Mouse (Mus musculus): Measurements from ENCODE around the gene Olfr1535. TPM values are rescaled to one million over a fixed set of nuclear protein-coding genes. Genes with fewer than 3 reads are reported as not detected.

The Olfr1535 gene
- total RNA-seq (2021): not detected

DNA sequence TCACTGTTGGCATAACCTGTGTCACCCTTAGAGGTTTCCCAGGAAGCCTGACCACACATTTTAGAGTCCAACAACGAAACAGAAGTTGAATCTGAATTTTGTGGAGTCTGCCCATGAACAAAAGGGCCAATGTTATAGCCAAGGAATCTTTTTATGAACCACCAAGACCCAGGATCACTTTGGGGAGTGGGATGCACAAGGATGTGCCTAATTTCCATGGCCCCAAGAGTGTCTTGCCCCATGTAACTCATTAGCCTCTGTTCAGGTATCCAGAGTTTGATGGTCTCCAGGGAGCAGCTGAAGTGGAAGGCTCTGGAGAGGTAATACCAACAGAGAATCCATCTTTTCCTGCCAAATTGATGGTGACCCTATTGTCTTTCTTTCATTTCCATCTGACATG is at the start of gene Olfr1535:
Olfr1535 (minus strand) TSS at position 101 of the 400 bp plus-strand sequence.
- no peak for DNase-seq

DNA sequence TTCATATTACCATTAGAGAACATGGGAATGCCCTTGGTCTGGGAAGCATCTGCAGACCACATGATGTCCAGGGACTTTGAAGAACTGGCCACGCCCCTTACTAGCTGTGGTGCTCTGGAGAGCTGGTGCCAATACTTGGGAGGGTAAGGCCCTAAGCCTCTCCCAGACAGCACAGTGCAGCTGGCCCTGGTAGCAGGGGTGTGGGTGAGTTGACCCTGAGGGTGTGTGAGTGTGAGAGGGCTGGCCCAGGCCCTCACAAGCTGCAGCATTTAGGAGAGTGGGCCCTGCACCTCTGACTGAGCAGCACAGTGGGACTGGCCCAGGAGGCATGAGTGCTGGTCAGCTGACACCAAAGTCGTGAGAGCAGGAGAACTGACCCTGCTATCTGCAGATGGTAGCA is 31.9 kb upstream of the Olfr1535 start:
- DNase-seq: no peak

DNA sequence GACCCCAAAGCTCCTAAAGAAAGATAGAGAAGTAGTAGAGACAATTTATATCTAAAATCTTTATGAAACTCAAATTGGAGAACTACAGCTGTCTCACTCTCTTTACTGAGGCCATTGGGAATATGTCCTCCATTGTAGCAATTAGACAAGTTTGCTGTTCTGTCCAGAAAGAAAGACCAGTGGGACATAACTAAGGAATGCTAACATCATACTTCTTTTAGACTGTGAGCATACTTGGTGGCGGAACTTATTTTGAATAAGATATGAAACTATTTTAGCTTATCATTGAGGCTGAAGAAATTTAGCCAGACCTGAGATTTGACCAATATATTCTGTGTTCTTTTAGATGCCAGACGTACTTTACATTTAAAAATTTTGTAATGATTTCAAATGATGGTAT is 22.0 kb upstream of the Olfr1535 start, which contains the start of gene Olfr1364:
Olfr1364 (minus strand) TSS at position 101 of the 400 bp plus-strand sequence.
- DNase-seq: no peak

DNA sequence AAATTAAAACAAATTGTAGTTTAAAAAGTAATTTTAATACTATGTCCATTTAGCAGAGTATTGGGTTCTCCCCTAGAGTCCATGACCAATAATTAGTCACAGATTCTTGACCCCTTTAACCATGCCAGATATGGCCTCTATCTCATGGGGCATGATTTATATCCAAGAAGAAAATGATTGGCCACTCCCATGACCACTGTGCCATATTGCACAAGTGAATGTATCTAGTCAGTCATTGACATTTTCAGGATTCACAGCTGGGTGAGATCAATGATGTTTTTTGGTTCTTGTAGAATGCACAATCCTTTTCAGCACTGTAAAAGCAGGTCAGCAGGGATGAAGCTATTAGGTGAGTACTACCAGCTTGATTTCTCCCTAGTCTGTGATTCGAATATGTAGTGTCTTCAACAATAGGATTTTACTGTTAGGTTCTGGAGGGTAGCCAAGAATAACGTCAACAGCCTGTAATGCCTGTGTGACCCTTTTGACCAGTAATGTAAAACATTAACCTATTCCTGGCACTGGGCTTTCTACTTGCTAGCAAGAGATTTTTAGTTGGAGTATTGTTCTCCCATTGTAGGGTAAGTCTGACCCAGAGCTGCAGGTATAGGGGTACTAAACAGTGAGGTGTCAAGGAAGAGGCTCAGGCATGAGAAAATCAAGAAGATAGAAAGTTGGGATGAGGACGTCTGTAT is 9.1 kb downstream of the Olfr1535 start:
- DNase-seq: no peak

DNA sequence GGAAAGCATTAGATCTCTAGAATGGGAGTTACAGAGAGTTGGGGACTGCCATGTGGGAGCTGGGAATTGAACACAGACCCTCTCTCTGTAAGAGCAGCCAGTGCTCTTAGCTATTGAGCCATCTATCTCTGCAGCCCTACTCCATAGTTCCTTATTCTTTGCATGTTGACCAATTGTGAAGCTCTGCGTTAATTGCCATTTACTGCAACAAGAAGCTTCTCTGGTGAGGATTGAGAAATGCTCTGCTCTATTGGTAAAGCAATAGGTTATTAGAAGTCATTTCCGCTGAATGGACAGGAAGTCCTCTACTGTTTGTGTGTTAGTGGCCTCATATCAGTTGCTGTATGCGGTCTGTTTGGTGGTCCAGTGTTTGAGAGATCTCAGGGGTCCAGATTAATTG is 10.2 kb downstream of the Olfr1535 start:
- DNase-seq: no peak

DNA sequence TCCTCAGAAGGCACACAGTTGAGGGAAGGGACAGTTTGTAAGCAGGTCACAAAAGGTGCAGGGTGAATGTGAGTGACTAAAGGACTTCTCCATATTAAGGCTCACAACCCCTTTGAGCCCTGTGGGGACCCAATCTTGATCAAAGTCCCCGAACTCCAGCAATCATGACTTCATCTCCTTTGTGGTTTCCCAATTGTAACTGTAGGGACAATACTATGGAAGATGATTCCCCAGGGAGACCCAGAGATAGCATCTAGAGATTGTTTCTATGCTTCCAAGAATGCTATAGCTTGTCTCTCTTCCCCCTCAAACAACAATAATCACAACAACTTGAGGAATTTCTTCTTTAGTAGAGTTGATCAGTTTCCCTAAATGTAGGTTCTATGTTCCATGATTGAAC is 17.0 kb downstream of the Olfr1535 start, which contains the start of gene Olfr1366:
Olfr1366 (minus strand) TSS at position 101 of the 400 bp plus-strand sequence.
- DNase-seq: no peak

DNA sequence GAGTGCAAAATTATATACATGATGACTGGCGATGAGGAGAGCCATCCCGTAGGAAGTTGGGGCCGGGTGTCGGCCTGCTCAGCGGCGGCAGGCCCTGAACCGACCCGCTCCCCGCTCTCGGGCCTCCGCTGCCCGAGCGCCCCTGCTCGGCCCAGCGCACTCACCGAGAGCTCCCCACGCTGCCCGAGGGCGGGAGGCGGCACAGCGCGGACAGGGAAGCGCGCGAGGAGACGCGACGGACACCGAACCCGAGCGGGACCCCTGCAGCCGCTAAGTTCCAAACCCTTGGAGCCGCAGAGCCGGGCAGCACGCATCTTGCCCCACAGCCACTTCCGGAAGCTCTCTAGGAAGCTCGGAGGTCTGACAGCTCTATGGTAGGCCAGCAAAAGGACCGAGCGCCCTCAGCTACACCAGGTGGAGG is 28.9 kb downstream of the Olfr1535 start, which contains the start of gene Zkscan8:
Zkscan8 (minus strand) TSS at position 340 of the 421 bp plus-strand sequence.
- peak; percentile 89 for DNase-seq

DNA sequence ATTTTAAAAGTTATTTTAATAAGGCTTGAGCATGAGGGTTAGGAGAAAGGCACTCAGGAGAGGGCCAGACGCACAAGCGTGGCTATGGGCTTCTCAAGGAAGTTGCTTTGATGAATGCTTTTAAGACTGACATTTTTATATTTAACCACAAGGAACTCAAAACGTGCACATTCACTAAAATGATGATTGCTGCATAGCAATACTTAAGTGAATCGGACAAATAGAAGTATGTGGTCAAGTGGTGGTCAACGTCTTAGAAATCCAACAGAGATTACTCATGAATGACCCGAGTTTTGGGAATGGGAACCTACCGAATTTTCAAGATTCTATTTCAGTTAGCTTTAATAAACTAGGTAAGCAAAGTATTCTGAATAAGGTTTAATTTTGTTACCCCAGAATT is 29.6 kb downstream of the Olfr1535 start:
- no peak for DNase-seq

DNA sequence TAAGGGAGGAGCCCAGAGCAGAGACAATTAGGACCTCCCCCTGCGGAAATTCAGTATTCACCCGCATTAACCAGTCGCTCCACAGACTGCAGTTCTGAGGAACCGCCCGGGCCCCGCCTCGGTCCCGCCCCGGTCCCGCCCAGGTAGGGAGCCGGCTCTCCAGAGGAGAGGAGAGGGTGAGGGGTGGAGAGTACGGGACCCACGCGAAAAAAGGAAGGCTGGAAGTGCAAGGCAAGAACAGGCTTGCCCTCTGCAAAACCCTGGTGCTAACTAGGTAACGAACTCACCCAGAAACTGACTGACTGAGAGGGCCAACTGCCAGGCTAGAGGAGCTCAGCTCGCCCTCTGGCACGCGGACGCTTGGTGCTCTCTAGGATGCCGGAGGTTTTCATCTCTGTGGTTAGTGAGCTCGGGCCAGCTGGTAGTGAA is 53.5 kb downstream of the Olfr1535 start:
- DNase-seq: peak; percentile 80

Other genes starting within 250 kb of the Olfr1535 start
- not detected for gene Gpx6, start 247.8 kb downstream of the Olfr1535 start, total RNA-seq (2021)
- not detected for gene Olfr1367, start 213.0 kb downstream of the Olfr1535 start, total RNA-seq (2021)
- 1 to 10 TPM; 6.6 to 7.5 TPM for gene Zscan12, start 197.1 kb downstream of the Olfr1535 start, total RNA-seq (2021)
- gene Zkscan3, start 157.1 kb downstream of the Olfr1535 start, total RNA-seq (2021): 10 to 100 TPM; 37.9 to 43.5 TPM
- gene Pgbd1, start 118.8 kb downstream of the Olfr1535 start, total RNA-seq (2021): under 1 TPM; 0.61 to 0.71 TPM
- 10 to 100 TPM; 17.7 to 19.1 TPM for gene Zscan26, start 106.2 kb downstream of the Olfr1535 start, total RNA-seq (2021)
- under 1 TPM; 0.47 to 0.91 TPM for gene Nkapl, start 91.4 kb downstream of the Olfr1535 start, total RNA-seq (2021)
- 1 to 10 TPM; 1.1 to 1.4 TPM for gene Zkscan4, start 81.0 kb downstream of the Olfr1535 start, total RNA-seq (2021)
- gene Gm10065, start 80.5 kb downstream of the Olfr1535 start, total RNA-seq (2021): not detected
- 10 to 100 TPM; 21.1 to 21.9 TPM for gene AK157302, start 64.7 kb downstream of the Olfr1535 start, total RNA-seq (2021)
- gene Gm11273, start 58.5 kb downstream of the Olfr1535 start, total RNA-seq (2021): 100 to 1,000 TPM; 183 to 189 TPM
- 10 to 100 TPM; 15.1 to 16.5 TPM for gene Zkscan8, start 28.8 kb downstream of the Olfr1535 start, total RNA-seq (2021)
- gene Olfr1366, start 17.1 kb downstream of the Olfr1535 start, total RNA-seq (2021): not detected
- not detected for gene Olfr1364, start 21.9 kb upstream of the Olfr1535 start, total RNA-seq (2021)
- gene Olfr1362, start 54.1 kb upstream of the Olfr1535 start, total RNA-seq (2021): not detected
- not detected for gene Olfr11, start 82.6 kb upstream of the Olfr1535 start, total RNA-seq (2021)
- gene Olfr1361, start 103.5 kb upstream of the Olfr1535 start, total RNA-seq (2021): not detected
- gene Olfr1360, start 117.5 kb upstream of the Olfr1535 start, total RNA-seq (2021): not detected
- not detected for gene Olfr1359, start 138.2 kb upstream of the Olfr1535 start, total RNA-seq (2021)
- 100 to 1,000 TPM; 413 to 441 TPM for gene Hist1h2bl, start 156.2 kb upstream of the Olfr1535 start, total RNA-seq (2021)
- 100 to 1,000 TPM; 376 to 467 TPM for gene Hist1h2ai, start 156.5 kb upstream of the Olfr1535 start, total RNA-seq (2021)
- 100 to 1,000 TPM; 719 to 727 TPM for gene Hist1h3h, start 157.8 kb upstream of the Olfr1535 start, total RNA-seq (2021)
- gene Hist1h2bm, start 162.2 kb upstream of the Olfr1535 start, total RNA-seq (2021): 100 to 1,000 TPM; 135 to 139 TPM
- gene Hist1h4j, start 175.2 kb upstream of the Olfr1535 start, total RNA-seq (2021): 10 to 100 TPM; 84.6 to 87.5 TPM
- gene Hist1h4k, start 190.6 kb upstream of the Olfr1535 start, total RNA-seq (2021): 1,000 to 10,000 TPM in 1 of 2 experiments, 100 to 1,000 TPM in 1; 995 to 1,039 TPM
- 100 to 1,000 TPM; 186 to 191 TPM for gene Hist1h2ak, start 193.9 kb upstream of the Olfr1535 start, total RNA-seq (2021)
- 100 to 1,000 TPM; 295 to 300 TPM for gene Hist1h2bn, start 194.2 kb upstream of the Olfr1535 start, total RNA-seq (2021)
- 100 to 1,000 TPM; 295 to 307 TPM for gene Hist1h1b, start 220.7 kb upstream of the Olfr1535 start, total RNA-seq (2021)
- 100 to 1,000 TPM; 504 to 518 TPM for gene Hist1h3i, start 223.5 kb upstream of the Olfr1535 start, total RNA-seq (2021)
- 100 to 1,000 TPM in 1 of 2 experiments, 10 to 100 TPM in 1; 94.5 to 114 TPM for gene Hist1h2an, start 227.3 kb upstream of the Olfr1535 start, total RNA-seq (2021)
- 100 to 1,000 TPM; 213 to 224 TPM for gene Hist1h2bp, start 227.6 kb upstream of the Olfr1535 start, total RNA-seq (2021)